Mouse (Mus musculus) C2C12 (cell line): Measurements from ENCODE around the gene Olfr288.

Experiments used
- CTCF ChIP-seq: IDR thresholded peaks from one replicate; pipeline ENCODE4 v1.5.1; 2011; ENCODE audit not compliant: control insufficient read depth, insufficient read depth, insufficient read length
- MAX ChIP-seq: IDR thresholded peaks from one replicate; pipeline ENCODE4 v1.6.1; 2011; ENCODE audit warnings: mild to moderate bottlenecking, control low read depth
- MYOD1 ChIP-seq: IDR thresholded peaks from one replicate; pipeline ENCODE4 v1.6.1; 2011; ENCODE audit warnings: low read depth; ENCODE audit not compliant: control insufficient read depth, insufficient read length
- USF1 ChIP-seq: IDR thresholded peaks from one replicate; pipeline ENCODE4 v1.6.1; 2011; ENCODE audit warnings: low read depth, mild to moderate bottlenecking, control low read depth, moderate library complexity

- TF ChIP-seq MYOD1: peak; percentile 63
- no peak for TF ChIP-seq MAX
- no peak for TF ChIP-seq CTCF
- TF ChIP-seq USF1: no peak
These were observed 39.4 kb downstream of the Olfr288 start for GRCm38 (mm10) chr15:98155944-98156343.
